Mouse (Mus musculus) megakaryocyte, embryonic 14.5 days (primary cell): ENCODE measurements around the gene Lcmt1.

Experiments used
- FLI1 ChIP-seq: IDR thresholded peaks from 2 replicates; pipeline ENCODE4 v1.6.1; 2012; ENCODE audit warnings: low read length, inconsistent platforms, mixed read lengths
- GATA1 ChIP-seq: IDR thresholded peaks from 3 replicates; pipeline ENCODE4 v1.6.1; 2012; ENCODE audit warnings: mixed read lengths, low read length, inconsistent platforms, borderline replicate concordance

GRCm38 (mm10) chr7:123431206-123431605 is 61.6 kb downstream of the Lcmt1 start:
- TF ChIP-seq FLI1 (no peak), GATA1 (no peak)
